9 mouse cellular contexts compared by ENCODE assay signal in the genomic region with DNA sequence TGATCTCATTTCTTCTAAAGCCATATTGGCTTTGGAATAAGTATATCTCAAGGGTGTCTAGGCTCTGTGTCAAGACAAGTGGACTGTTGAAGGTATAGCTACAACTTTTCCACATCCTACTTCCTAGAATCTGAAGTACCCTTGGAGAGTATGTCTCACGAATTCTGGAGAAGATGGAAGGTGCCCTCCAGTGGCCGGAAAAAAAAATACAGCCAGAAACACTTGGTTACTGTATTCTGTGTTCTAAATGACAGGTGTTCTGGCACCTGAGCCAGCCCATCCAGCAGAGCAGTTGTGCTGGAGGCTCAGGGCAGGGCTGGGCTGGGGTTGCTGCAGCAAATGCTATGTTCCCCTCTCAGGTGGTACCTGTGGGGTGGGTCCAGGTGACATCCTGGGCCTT. TPM values are rescaled to one million over a fixed set of nuclear protein-coding genes. Genes with fewer than 3 reads are reported as not detected.
DNase-seq lines count a peak whose midpoint lies in the region; ATAC-seq and TF ChIP-seq lines count a peak whose summit lies in the region.
"Had no signal": no experiment of that assay in that cellular context is flagged by ENCODE, and none has a peak within 500 bp of the region (broad histone marks: within the 10 kb centered on the region; RNA-seq: fewer than 3 reads in every experiment).

No protein-coding gene starts in this region.

- H3K27me3 ChIP-seq in heart, postnatal 0 days (ENCODE audit: control insufficient read depth, insufficient read depth, low read length) = no peaks in the 10 kb centered on the region
- H3K27me3 ChIP-seq in heart, embryonic 12.5 days (replicated peaks) = no peaks in the 10 kb centered on the region
- H3K27me3 ChIP-seq in midbrain, embryonic 11.5 days (ENCODE audit: control insufficient read depth, insufficient read depth, low read length) = no peaks in the 10 kb centered on the region
- H3K27me3 ChIP-seq: liver, embryonic 13.5 days had no signal

- H3K9ac ChIP-seq in heart, postnatal 0 days (replicated peaks; ENCODE audit: low read depth, low read length) = no peak overlapping the region
- H3K9ac ChIP-seq in heart, embryonic 12.5 days = no peak overlapping the region
- H3K9ac ChIP-seq in midbrain, embryonic 11.5 days (ENCODE audit: low read length) = no peak overlapping the region
- H3K9ac ChIP-seq: liver, embryonic 13.5 days had no signal

- no peaks in the 10 kb centered on the region for H3K4me1 ChIP-seq in heart, postnatal 0 days (ENCODE audit: control insufficient read depth, insufficient read depth)
- H3K4me1 ChIP-seq in heart, embryonic 12.5 days (replicated peaks) = no peaks in the 10 kb centered on the region
- no peaks in the 10 kb centered on the region for H3K4me1 ChIP-seq in midbrain, embryonic 11.5 days (ENCODE audit: control insufficient read depth, insufficient read depth, low read length)
- H3K4me1 ChIP-seq: liver, embryonic 13.5 days had no signal

- intact Hi-C loops in heart, postnatal 10 days (cut with DNase I) = loop anchor here (1.0 to 2.0 kb wide), 2 partner anchors 22 to 45 kb away; no protein-coding TSS in a partner anchor

- 4% methylated on average over 2 of the region's 2 CpGs for WGBS in heart, postnatal 0 days
- WGBS in heart, embryonic 12.5 days = 1% methylated on average over 2 of the region's 2 CpGs
- 0% methylated on average over 2 of the region's 2 CpGs for WGBS in midbrain, embryonic 11.5 days

- H3K9me3 ChIP-seq in heart, postnatal 0 days (replicated peaks; ENCODE audit: control insufficient read depth, low read length) = no peaks in the 10 kb centered on the region
- H3K9me3 ChIP-seq in heart, embryonic 12.5 days (replicated peaks) = no peaks in the 10 kb centered on the region
- no peaks in the 10 kb centered on the region for H3K9me3 ChIP-seq in midbrain, embryonic 11.5 days (ENCODE audit: control insufficient read depth, low read length)
- H3K9me3 ChIP-seq: liver, embryonic 13.5 days had no signal

- H3K4me3 ChIP-seq in heart, postnatal 0 days (ENCODE audit: low read depth, low read length) = no peak overlapping the region
- H3K4me3 ChIP-seq in heart, embryonic 12.5 days = no peak overlapping the region
- H3K4me3 ChIP-seq in midbrain, embryonic 11.5 days (ENCODE audit: low read depth, low read length) = no peak overlapping the region
- H3K4me3 ChIP-seq: liver, embryonic 13.5 days had no signal

- peak; percentile 65 for TF ChIP-seq CTCF in heart, postnatal 0 days (IDR thresholded peaks at IDR 0.05; ENCODE audit: low read depth)

- H3K36me3 ChIP-seq in heart, postnatal 0 days (replicated peaks; ENCODE audit: control insufficient read depth, insufficient read depth, low read length) = peaks cover 55% of the 10 kb centered on the region
- peaks cover 68% of the 10 kb centered on the region for H3K36me3 ChIP-seq in heart, embryonic 12.5 days
- no peaks in the 10 kb centered on the region for H3K36me3 ChIP-seq in midbrain, embryonic 11.5 days (ENCODE audit: control insufficient read depth, insufficient read depth, low read length)

- DNase-seq in heart, postnatal 0 days (ENCODE audit: low spot score) = peak; percentile 25
- DNase-seq in Muller cell, postnatal 12 days (ENCODE audit: inconsistent ontology term) = peak; percentile 42
- peak; percentile 58 to 77 for DNase-seq in heart, postnatal 10 days
- DNase-seq in layer of hippocampus, postnatal 14 days (ENCODE audit: low spot score in 2 of 2) = peak; percentile 68 to 74
- peak; percentile 92 for DNase-seq in midbrain, embryonic 11.5 days (ENCODE audit: low spot score, missing footprints)
- DNase-seq in spleen, postnatal 36 days (ENCODE audit: low spot score in 2 of 2) = peak; percentile 5 to 29
- DNase-seq: liver, embryonic 13.5 days had no signal

- H3K4me2 ChIP-seq in heart, postnatal 0 days (ENCODE audit: low read depth, low read length) = no peak overlapping the region
- H3K4me2 ChIP-seq in heart, embryonic 12.5 days = no peak overlapping the region
- no peak overlapping the region for H3K4me2 ChIP-seq in midbrain, embryonic 11.5 days
- H3K4me2 ChIP-seq: liver, embryonic 13.5 days had no signal

- H3K27ac ChIP-seq in heart, postnatal 0 days (ENCODE audit: low read depth) = no peak overlapping the region
- H3K27ac ChIP-seq in heart, embryonic 12.5 days (ENCODE audit: poor library complexity, severe bottlenecking) = no peak overlapping the region
- H3K27ac ChIP-seq in midbrain, embryonic 11.5 days (ENCODE audit: low read depth, low read length) = no peak overlapping the region
- H3K27ac ChIP-seq: liver, embryonic 13.5 days had no signal

- no peak for TF ChIP-seq EP300 in heart, postnatal 0 days (IDR thresholded peaks at IDR 0.05; ENCODE audit: low read depth)

- no peak for ATAC-seq in heart, postnatal 0 days (ENCODE audit: insufficient read depth, low read depth)
- ATAC-seq in heart, embryonic 12.5 days (ENCODE audit: insufficient number of reproducible peaks, low FRiP score) = no peak
- 0 out of 2 replicates have a peak, but pooled peaks have one; percentile 45 for ATAC-seq in common myeloid progenitor, adult 5-6 weeks (replicated peaks; ENCODE audit: low read depth, poor library complexity, severe bottlenecking)
- no peak for ATAC-seq in midbrain, embryonic 11.5 days (ENCODE audit: low FRiP score)

RNA-seq across cellular contexts. Expression of a gene that starts 21.3 kb away (rescaled TPM):
- total RNA-seq in heart, postnatal 0 days (2014; rRNA removed; ENCODE audit: low replicate concordance) = 44.5 and 70.8 TPM in 2 replicates
- polyA plus RNA-seq in heart, postnatal 0 days (2015; fragmentation: Nextera tagmentation; extraction: Ambion mirVana) = 17.5 and 19.0 TPM in 2 replicates
- 24.0 and 28.6 TPM in 2 replicates for polyA plus RNA-seq in heart, embryonic 12.5 days (2016; fragmentation: Nextera tagmentation; extraction: Ambion mirVana)
- 4.8 and 5.2 TPM in 2 replicates for total RNA-seq in common myeloid progenitor, adult 5-6 weeks (2017)
- 10 to 100 TPM; 38.8 to 42.8 TPM for total RNA-seq in heart, postnatal 10 days (2021)
- total RNA-seq in layer of hippocampus, postnatal 14 days (2021) = 100 to 1,000 TPM; 193 to 211 TPM
- 24.4 and 25.0 TPM in 2 replicates for polyA plus RNA-seq in midbrain, embryonic 11.5 days (2014; fragmentation: Nextera tagmentation; extraction: Ambion mirVana)

RNA-seq across cellular contexts. Expression of a gene that starts 32.8 kb away (rescaled TPM):
- 384 and 424 TPM in 2 replicates for total RNA-seq in heart, postnatal 0 days (2014; rRNA removed; ENCODE audit: low replicate concordance)
- polyA plus RNA-seq in heart, postnatal 0 days (2015; fragmentation: Nextera tagmentation; extraction: Ambion mirVana) = 230 and 231 TPM in 2 replicates
- 218 and 226 TPM in 2 replicates for polyA plus RNA-seq in heart, embryonic 12.5 days (2016; fragmentation: Nextera tagmentation; extraction: Ambion mirVana)
- 62.3 and 67.7 TPM in 2 replicates for total RNA-seq in common myeloid progenitor, adult 5-6 weeks (2017)
- total RNA-seq in heart, postnatal 10 days (2021) = 100 to 1,000 TPM; 193 to 204 TPM
- total RNA-seq in layer of hippocampus, postnatal 14 days (2021) = 100 to 1,000 TPM; 177 to 181 TPM
- 214 and 231 TPM in 2 replicates for polyA plus RNA-seq in midbrain, embryonic 11.5 days (2014; fragmentation: Nextera tagmentation; extraction: Ambion mirVana)

RNA-seq across cellular contexts. Expression of a gene that starts 41.3 kb away (rescaled TPM):
- 5.6 TPM in 1 of 2 replicates, not detected in the other for total RNA-seq in heart, postnatal 0 days (2014; rRNA removed; ENCODE audit: low replicate concordance)
- 1.1 and 1.2 TPM in 2 replicates for polyA plus RNA-seq in heart, postnatal 0 days (2015; fragmentation: Nextera tagmentation; extraction: Ambion mirVana)
- 5.9 and 7.0 TPM in 2 replicates for polyA plus RNA-seq in heart, embryonic 12.5 days (2016; fragmentation: Nextera tagmentation; extraction: Ambion mirVana)
- total RNA-seq in common myeloid progenitor, adult 5-6 weeks (2017) = 0.46 TPM in 1 of 2 replicates, not detected in the other
- under 1 TPM; 0.57 to 0.82 TPM for total RNA-seq in heart, postnatal 10 days (2021)
- 100 to 1,000 TPM; 783 to 856 TPM for total RNA-seq in layer of hippocampus, postnatal 14 days (2021)
- polyA plus RNA-seq in midbrain, embryonic 11.5 days (2014; fragmentation: Nextera tagmentation; extraction: Ambion mirVana) = 106 and 115 TPM in 2 replicates

RNA-seq across cellular contexts. Expression of a gene that starts 51.3 kb away (rescaled TPM):
- total RNA-seq in heart, postnatal 0 days (2014; rRNA removed; ENCODE audit: low replicate concordance) = 160 and 168 TPM in 2 replicates
- polyA plus RNA-seq in heart, postnatal 0 days (2015; fragmentation: Nextera tagmentation; extraction: Ambion mirVana) = 109 and 120 TPM in 2 replicates
- 76.0 and 82.8 TPM in 2 replicates for polyA plus RNA-seq in heart, embryonic 12.5 days (2016; fragmentation: Nextera tagmentation; extraction: Ambion mirVana)
- total RNA-seq in common myeloid progenitor, adult 5-6 weeks (2017) = 15.2 and 19.3 TPM in 2 replicates
- total RNA-seq in heart, postnatal 10 days (2021) = 10 to 100 TPM; 72.8 to 78.3 TPM
- total RNA-seq in layer of hippocampus, postnatal 14 days (2021) = 10 to 100 TPM; 25.8 to 28.0 TPM
- polyA plus RNA-seq in midbrain, embryonic 11.5 days (2014; fragmentation: Nextera tagmentation; extraction: Ambion mirVana) = 70.4 and 80.6 TPM in 2 replicates

RNA-seq across cellular contexts. Expression of a gene that starts 54.3 kb away (rescaled TPM):
- 2.6 and 4.3 TPM in 2 replicates for total RNA-seq in heart, postnatal 0 days (2014; rRNA removed; ENCODE audit: low replicate concordance)
- polyA plus RNA-seq in heart, postnatal 0 days (2015; fragmentation: Nextera tagmentation; extraction: Ambion mirVana) = 3.0 and 3.3 TPM in 2 replicates
- polyA plus RNA-seq in heart, embryonic 12.5 days (2016; fragmentation: Nextera tagmentation; extraction: Ambion mirVana) = 4.4 TPM in 2 replicates
- total RNA-seq in common myeloid progenitor, adult 5-6 weeks (2017) = not detected in 2 replicates
- total RNA-seq in heart, postnatal 10 days (2021) = 1 to 10 TPM; 3.3 to 3.5 TPM
- total RNA-seq in layer of hippocampus, postnatal 14 days (2021) = 100 to 1,000 TPM; 133 to 135 TPM
- 1.3 TPM in 2 replicates for polyA plus RNA-seq in midbrain, embryonic 11.5 days (2014; fragmentation: Nextera tagmentation; extraction: Ambion mirVana)

Comparison
In these comparisons a context has a peak if more than half of its experiments do, and no peak if none do; other contexts are left out.
1. DNase-seq: peak in every context shown above with its lines; median percentile 92 in midbrain, embryonic 11.5 days; 71 in layer of hippocampus, postnatal 14 days; 68 in heart, postnatal 10 days; 42 in Muller cell, postnatal 12 days; 25 in heart, postnatal 0 days; 17 in spleen, postnatal 36 days.
2. RNA of a gene that starts 41.3 kb away (total RNA-seq): 783 to 856 TPM in layer of hippocampus, postnatal 14 days; 0.57 to 0.82 TPM in heart, postnatal 10 days, 0.46 TPM in common myeloid progenitor, adult 5-6 weeks and 5.6 TPM in heart, postnatal 0 days; every median in the first group is over 100 times any median in the second.